Mouse (Mus musculus): ENCODE results near the gene Pfn3. TPM values are rescaled to one million over a fixed set of nuclear protein-coding genes. Genes with fewer than 3 reads are reported as not detected.

Pfn3 gene
- total and polyA plus RNA-seq, 3 experiments = not detected

GRCm38 (mm10) chr13:55464027-55464884 lies 49.2 kb upstream of the Pfn3 start, which contains the start of gene Prr7:
Gene Prr7 (plus strand): TSS chr13:55464267.
- TF ChIP-seq TAL1 (IDR thresholded peaks at IDR 0.05; ENCODE audit: low read length) (no peak), POLR2AphosphoS2 (IDR thresholded peaks at IDR 0.05; ENCODE audit: low read length) (no peak), CTCF (IDR thresholded peaks at IDR 0.05 in 2 of 3, conservative IDR thresholded peaks at IDR 0.05 in 1 of 3; ENCODE audit: control insufficient read depth in 1 of 3, insufficient read depth in 1 of 3, low read depth in 2 of 3, low read length in 3 of 3, poor library complexity in 1 of 3, severe bottlenecking in 1 of 3) (no peak), MAZ (IDR thresholded peaks at IDR 0.05; ENCODE audit: low read depth, low read length) (no peak), RAD21 (IDR thresholded peaks at IDR 0.05; ENCODE audit: low read depth, low read length) (no peak)
- Histone ChIP-seq H3K4me1 (ENCODE audit: control insufficient read depth in 1 of 2, insufficient read depth in 2 of 2, low read length in 2 of 2) (no peaks in the 10 kb centered on the region), H3K9ac (ENCODE audit: control insufficient read depth, low read depth, low read length, poor library complexity, severe bottlenecking) (no peak within 1 kb of the TSS), H3K4me3 (ENCODE audit: control insufficient read depth in 1 of 2, insufficient read depth in 1 of 2, low read depth in 2 of 2, low read length in 2 of 2) (no peak within 1 kb of the TSS), H3K27me3 (ENCODE audit: control insufficient read depth in 1 of 2, insufficient read depth in 2 of 2, low read length in 2 of 2) (no peaks in the 10 kb centered on the region), H3K36me3 (ENCODE audit: control insufficient read depth in 1 of 2, insufficient read depth in 2 of 2, low read length in 2 of 2) (peaks cover 0 to 2% of the 10 kb centered on the region in 2 experiments; a peak in 2 of 4 replicates), H3K27ac (ENCODE audit: control insufficient read depth, low read depth, low read length) (no peak within 1 kb of the TSS), H3K79me2 (ENCODE audit: control insufficient read depth, insufficient read depth, low read length, poor library complexity) (no peaks in the 10 kb centered on the region), H3K9me3 (replicated peaks; ENCODE audit: insufficient read depth, low read length) (no peaks in the 10 kb centered on the region)
- DNase-seq (ENCODE audit: low read depth, low spot score) = no peak

GRCm38 (mm10) chr13:55463399-55464026 lies 48.5 kb upstream of the Pfn3 start:
- Histone ChIP-seq H3K9me3 (replicated peaks; ENCODE audit: insufficient read depth, low read length) (no peaks in the 10 kb centered on the region), H3K4me3 (ENCODE audit: control insufficient read depth in 1 of 2, insufficient read depth in 1 of 2, low read depth in 2 of 2, low read length in 2 of 2) (no peak overlapping the region), H3K4me1 (ENCODE audit: control insufficient read depth in 1 of 2, insufficient read depth in 2 of 2, low read length in 2 of 2) (no peaks in the 10 kb centered on the region), H3K9ac (ENCODE audit: control insufficient read depth, low read depth, low read length, poor library complexity, severe bottlenecking) (no peak overlapping the region), H3K36me3 (ENCODE audit: control insufficient read depth in 1 of 2, insufficient read depth in 2 of 2, low read length in 2 of 2) (peaks cover 0 to 2% of the 10 kb centered on the region in 2 experiments; a peak in 2 of 4 replicates), H3K79me2 (ENCODE audit: control insufficient read depth, insufficient read depth, low read length, poor library complexity) (no peaks in the 10 kb centered on the region), H3K27ac (ENCODE audit: control insufficient read depth, low read depth, low read length) (no peak overlapping the region), H3K27me3 (ENCODE audit: control insufficient read depth in 1 of 2, insufficient read depth in 2 of 2, low read length in 2 of 2) (no peaks in the 10 kb centered on the region)
- 0 out of 2 replicates have a peak, but pooled peaks have one; percentile 11 for TF ChIP-seq POLR2AphosphoS2 (IDR thresholded peaks at IDR 0.05; ENCODE audit: low read length)
- no peak for TF ChIP-seq GABPA (IDR thresholded peaks at IDR 0.05; ENCODE audit: low read depth, low read length)
- DNase-seq (ENCODE audit: low read depth, low spot score) = no peak

DNA sequence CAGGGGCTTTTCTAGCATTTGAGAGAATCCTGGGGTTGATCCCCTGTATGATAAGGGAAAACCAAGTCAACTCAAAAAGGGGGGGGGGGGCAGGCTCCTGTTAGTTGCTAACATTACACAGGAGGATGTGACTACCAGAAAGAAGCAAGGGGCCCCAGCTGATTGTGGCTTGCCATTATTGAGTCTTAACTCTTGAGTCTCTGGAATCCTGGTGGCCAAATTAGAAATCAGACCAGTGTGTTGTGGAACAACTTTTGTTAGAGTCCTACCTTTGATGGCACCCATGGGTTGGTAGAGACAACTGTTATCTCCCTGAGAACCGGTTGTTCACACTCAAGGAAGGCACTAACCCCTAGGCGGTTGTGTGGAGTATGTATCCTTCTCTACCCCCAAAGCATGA lies 47.9 kb upstream of the Pfn3 start:
- H3K79me2 ChIP-seq (ENCODE audit: control insufficient read depth, insufficient read depth, low read length, poor library complexity) = no peaks in the 10 kb centered on the region
- no peak for TF ChIP-seq NELFE (IDR thresholded peaks at IDR 0.05; ENCODE audit: low read depth, low read length)
- no peak for TF ChIP-seq SMC3 (IDR thresholded peaks at IDR 0.05; ENCODE audit: low read depth, low read length)
- no peak for TF ChIP-seq HCFC1 (IDR thresholded peaks at IDR 0.05; ENCODE audit: low read depth, low read length)
- TF ChIP-seq TBP (IDR thresholded peaks at IDR 0.05; ENCODE audit: low read depth, low read length) = no peak
- no peak for TF ChIP-seq GABPA (IDR thresholded peaks at IDR 0.05; ENCODE audit: low read depth, low read length)
- no peak for TF ChIP-seq MYC (IDR thresholded peaks at IDR 0.05; ENCODE audit: low read depth, low read length)
- TF ChIP-seq CHD2 (IDR thresholded peaks at IDR 0.05; ENCODE audit: low read length) = no peak
- no peak for TF ChIP-seq ELF1 (IDR thresholded peaks at IDR 0.05; ENCODE audit: low read depth, low read length)
- TF ChIP-seq USF2 (IDR thresholded peaks at IDR 0.05; ENCODE audit: borderline replicate concordance in 1 of 2, insufficient read depth in 1 of 2, low read depth in 1 of 2, low read length in 2 of 2) = no peak
- TF ChIP-seq MAZ (IDR thresholded peaks at IDR 0.05; ENCODE audit: low read depth, low read length) = no peak
- TF ChIP-seq ZKSCAN1 (IDR thresholded peaks at IDR 0.05; ENCODE audit: low read depth, low read length) = no peak
- no peak for TF ChIP-seq RCOR1 (IDR thresholded peaks at IDR 0.05; ENCODE audit: low read depth, low read length)
- no peak for TF ChIP-seq GATA1 (IDR thresholded peaks at IDR 0.05; ENCODE audit: low read depth, low read length)
- no peak for TF ChIP-seq MYB (IDR thresholded peaks at IDR 0.05; ENCODE audit: low read depth, low read length)
- H3K27me3 ChIP-seq (ENCODE audit: control insufficient read depth in 1 of 2, insufficient read depth in 2 of 2, low read length in 2 of 2) = no peaks in the 10 kb centered on the region
- peaks cover 0 to 2% of the 10 kb centered on the region in 2 experiments; a peak in 2 of 4 replicates for H3K36me3 ChIP-seq (ENCODE audit: control insufficient read depth in 1 of 2, insufficient read depth in 2 of 2, low read length in 2 of 2)
- no peaks in the 10 kb centered on the region for H3K9me3 ChIP-seq (replicated peaks; ENCODE audit: insufficient read depth, low read length)
- no peak overlapping the region for H3K9ac ChIP-seq (ENCODE audit: control insufficient read depth, low read depth, low read length, poor library complexity, severe bottlenecking)
- no peak overlapping the region for H3K27ac ChIP-seq (ENCODE audit: control insufficient read depth, low read depth, low read length)
- DNase-seq (ENCODE audit: low read depth, low spot score) = no peak
- no peaks in the 10 kb centered on the region for H3K4me1 ChIP-seq (ENCODE audit: control insufficient read depth in 1 of 2, insufficient read depth in 2 of 2, low read length in 2 of 2)
- H3K4me3 ChIP-seq (ENCODE audit: control insufficient read depth in 1 of 2, insufficient read depth in 1 of 2, low read depth in 2 of 2, low read length in 2 of 2) = no peak overlapping the region

Data from MEL (cell line).